Mouse (Mus musculus): Measurements from ENCODE around the gene Rpl34. TPM values are rescaled to one million over a fixed set of nuclear protein-coding genes. Genes with fewer than 3 reads are reported as not detected.

The Rpl34 gene
- polyA plus RNA-seq (2015; fragmentation: Nextera tagmentation; extraction: Ambion mirVana): 972 and 974 TPM in 2 replicates

DNA sequence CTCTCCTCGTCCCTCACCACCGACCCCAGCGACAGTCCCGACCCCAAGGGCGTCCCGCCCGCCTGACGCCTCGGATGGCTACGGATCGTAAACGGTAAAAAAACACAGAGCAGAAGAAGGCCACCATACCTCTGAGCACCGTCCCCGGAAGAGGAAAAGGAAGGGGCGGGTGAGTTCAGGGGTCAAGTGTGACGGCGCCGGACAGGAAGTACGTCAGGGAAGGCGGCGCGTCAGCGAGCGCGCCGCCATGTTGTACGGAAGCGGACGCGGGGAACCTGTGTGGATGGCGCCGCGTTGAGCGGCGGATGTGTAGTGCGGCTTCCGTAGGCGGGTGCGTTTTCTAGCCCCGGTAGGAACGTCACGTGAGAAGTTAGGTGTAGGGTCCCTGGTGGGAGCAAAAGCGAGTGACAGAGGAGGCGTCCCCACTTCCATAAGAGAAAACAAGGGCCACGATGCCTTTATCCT is at the start of gene Rpl34:
Gene Rpl34 (minus strand): TSS at position 210 of the 465 bp plus-strand sequence.

GRCm38 (mm10) chr3:130708967-130709924 is 21.0 kb downstream of the Rpl34 start, which contains the start of gene Ostc:
Ostc (minus strand) TSS chr3:130709444.

Other genes starting within 250 kb of the Rpl34 start
- gene Etnppl, start 113.0 kb downstream of the Rpl34 start, polyA plus RNA-seq (2015; fragmentation: Nextera tagmentation; extraction: Ambion mirVana): 0.04 TPM in 1 of 2 replicates, not detected in the other
- gene Ostc, start 21.0 kb downstream of the Rpl34 start, polyA plus RNA-seq (2015; fragmentation: Nextera tagmentation; extraction: Ambion mirVana): 150 and 163 TPM in 2 replicates

Data from spleen, postnatal 0 days (tissue).